Mouse (Mus musculus) hindbrain, embryonic 14.5 days (tissue): ENCODE measurements at regions not wholly inside any gene's neighbourhood (a gene's known extent, or its start where the extent isn't known, plus 50 kb on each side); places are given as distances from the start of the nearest gene placed in this dataset.

Experiments
- ATAC-seq: fragments of 200-750 bp; cut with Nextera tagmentation; 2 replicates; pipeline ENCODE4 v1.8.0; 2017; ENCODE audit warnings: moderate number of reproducible peaks, mild to moderate bottlenecking, moderate TSS enrichment, moderate library complexity; ENCODE audit not compliant: low FRiP score
- DNase-seq: peaks from one replicate; pipeline ENCODE4 v3.0.0-alpha.2; 2015; ENCODE audit warnings: low spot score
- H3K27ac ChIP-seq: fragments of 300-500 bp; sonication (generic); 2 replicates; pipeline ENCODE4 v1.5.1; 2014; ENCODE audit warnings: mild to moderate bottlenecking, moderate library complexity
- H3K27me3 ChIP-seq: fragments of 300-500 bp; sonication (generic); 2 replicates; pipeline ENCODE4 v1.6.1; 2014; ENCODE audit warnings: mild to moderate bottlenecking, low read length, mixed read lengths; ENCODE audit not compliant: control insufficient read depth, insufficient read depth
- H3K36me3 ChIP-seq: fragments of 300-500 bp; sonication (generic); replicated peaks from 2 replicates; pipeline ENCODE4 v1.6.1; 2014; ENCODE audit not compliant: control insufficient read depth, insufficient read depth
- H3K4me1 ChIP-seq: fragments of 300-500 bp; sonication (generic); replicated peaks from 2 replicates; pipeline ENCODE4 v1.6.1; 2014; ENCODE audit warnings: antibody characterized with exemption, low read length, mixed read lengths; ENCODE audit not compliant: control insufficient read depth, insufficient read depth
- H3K4me2 ChIP-seq: fragments of 300-500 bp; sonication (generic); replicated peaks from 2 replicates; pipeline ENCODE4 v1.6.1; 2014; ENCODE audit warnings: mild to moderate bottlenecking, moderate library complexity
- H3K4me3 ChIP-seq: fragments of 300-500 bp; sonication (generic); replicated peaks from 2 replicates; pipeline ENCODE4 v1.5.1; 2014; ENCODE audit warnings: mild to moderate bottlenecking, low read length
- H3K9ac ChIP-seq: fragments of 300-500 bp; sonication (generic); 2 replicates; pipeline ENCODE4 v1.6.1; 2014
- H3K9me3 ChIP-seq: fragments of 300-500 bp; sonication (generic); 2 replicates; pipeline ENCODE4 v1.6.1; 2016; ENCODE audit warnings: low read length; ENCODE audit not compliant: control insufficient read depth
- WGBS: fragments of 180-500 bp; shearing (Covaris S2); extraction: QIAGEN DNeasy Blood & Tissue Kit; methylation state at CpG from one replicate; pipeline ENCODE4 v1.1.7; 2014; 5-methylcytosine and 5-hydroxymethylcytosine counted together

- no peaks in the 10 kb centered on the region for H3K9me3 ChIP-seq
- no peaks in the 10 kb centered on the region for H3K4me1 ChIP-seq
- 81% methylated on average over 4 of the region's 4 CpGs for WGBS
- DNase-seq (no peak), ATAC-seq (no peak)
- H3K9ac ChIP-seq: no peak overlapping the region
- no peaks in the 10 kb centered on the region for H3K27me3 ChIP-seq
- H3K4me2 ChIP-seq: no peak overlapping the region
- H3K36me3 ChIP-seq: no peaks in the 10 kb centered on the region
- H3K4me3 ChIP-seq: no peak overlapping the region
- H3K27ac ChIP-seq: no peak overlapping the region
Observed at GRCm38 (mm10) chr12:74452375-74453090, 136.3 kb upstream of the Gm11042 start.

- no peaks in the 10 kb centered on the region for H3K27me3 ChIP-seq
- H3K9me3 ChIP-seq: no peaks in the 10 kb centered on the region
- no peaks in the 10 kb centered on the region for H3K4me1 ChIP-seq
- no peaks in the 10 kb centered on the region for H3K36me3 ChIP-seq
- ATAC-seq (no peak), DNase-seq (no peak)
- H3K4me2 ChIP-seq: no peak overlapping the region
- H3K9ac ChIP-seq: no peak overlapping the region
- 81% methylated on average over 4 of the region's 4 CpGs for WGBS
- H3K27ac ChIP-seq: no peak overlapping the region
- no peak overlapping the region for H3K4me3 ChIP-seq
Observed at GRCm38 (mm10) chr12:74448248-74448647, 132.1 kb upstream of the Gm11042 start.

GRCm38 (mm10) chr12:74434874-74435273 lies 118.7 kb upstream of the Gm11042 start:
- Histone ChIP-seq H3K4me2 (no peak overlapping the region), H3K36me3 (no peaks in the 10 kb centered on the region), H3K4me1 (no peaks in the 10 kb centered on the region), H3K9me3 (no peaks in the 10 kb centered on the region), H3K27me3 (no peaks in the 10 kb centered on the region), H3K9ac (no peak overlapping the region), H3K4me3 (no peak overlapping the region), H3K27ac (no peak overlapping the region)
- WGBS: 89% methylated on average over 4 of the region's 4 CpGs
- ATAC-seq (no peak), DNase-seq (no peak)

- Histone ChIP-seq H3K9ac (no peak overlapping the region), H3K36me3 (no peaks in the 10 kb centered on the region), H3K27ac (peak overlapping the region; percentile 43; the same call in 1 of the 2 replicates), H3K4me2 (no peak overlapping the region), H3K27me3 (no peaks in the 10 kb centered on the region), H3K9me3 (no peaks in the 10 kb centered on the region), H3K4me3 (no peak overlapping the region), H3K4me1 (no peaks in the 10 kb centered on the region)
- DNase-seq (no peak), ATAC-seq (no peak)
- WGBS: 72% methylated on average over 2 of the region's 2 CpGs
Observed at GRCm38 (mm10) chr12:74414738-74415137, 98.5 kb upstream of the Gm11042 start.

- 81% methylated on average over 2 of the region's 2 CpGs for WGBS
- DNase-seq: peak; percentile 38
- no peaks in the 10 kb centered on the region for H3K27me3 ChIP-seq
- H3K4me2 ChIP-seq: no peak overlapping the region
- no peak overlapping the region for H3K27ac ChIP-seq
- H3K9ac ChIP-seq: no peak overlapping the region
- no peaks in the 10 kb centered on the region for H3K4me1 ChIP-seq
- H3K36me3 ChIP-seq: no peaks in the 10 kb centered on the region
- H3K4me3 ChIP-seq: no peak overlapping the region
- ATAC-seq: no peak
- no peaks in the 10 kb centered on the region for H3K9me3 ChIP-seq
Observed at GRCm38 (mm10) chr12:74410511-74410910, 94.3 kb upstream of the Gm11042 start.

GRCm38 (mm10) chr12:74407591-74408095 lies 91.4 kb upstream of the Gm11042 start:
- DNase-seq (no peak), ATAC-seq (no peak)
- Histone ChIP-seq H3K9ac (no peak overlapping the region), H3K4me3 (no peak overlapping the region), H3K27me3 (no peaks in the 10 kb centered on the region), H3K9me3 (no peaks in the 10 kb centered on the region), H3K4me1 (no peaks in the 10 kb centered on the region), H3K4me2 (no peak overlapping the region), H3K27ac (no peak overlapping the region), H3K36me3 (no peaks in the 10 kb centered on the region)
- WGBS: 89% methylated on average over 3 of the region's 3 CpGs

- Histone ChIP-seq H3K9ac (no peak overlapping the region), H3K4me1 (no peaks in the 10 kb centered on the region), H3K4me2 (no peak overlapping the region), H3K4me3 (no peak overlapping the region), H3K9me3 (no peaks in the 10 kb centered on the region), H3K36me3 (no peaks in the 10 kb centered on the region), H3K27me3 (no peaks in the 10 kb centered on the region), H3K27ac (no peak overlapping the region)
- no peak for ATAC-seq
- WGBS: 64% methylated on average over 6 of the region's 6 CpGs
- no peak for DNase-seq
Observed at GRCm38 (mm10) chr12:74389811-74390210, 73.6 kb upstream of the Gm11042 start.
